Mouse (Mus musculus): Measurements from ENCODE around the gene Hist1h2bb.

DNA sequence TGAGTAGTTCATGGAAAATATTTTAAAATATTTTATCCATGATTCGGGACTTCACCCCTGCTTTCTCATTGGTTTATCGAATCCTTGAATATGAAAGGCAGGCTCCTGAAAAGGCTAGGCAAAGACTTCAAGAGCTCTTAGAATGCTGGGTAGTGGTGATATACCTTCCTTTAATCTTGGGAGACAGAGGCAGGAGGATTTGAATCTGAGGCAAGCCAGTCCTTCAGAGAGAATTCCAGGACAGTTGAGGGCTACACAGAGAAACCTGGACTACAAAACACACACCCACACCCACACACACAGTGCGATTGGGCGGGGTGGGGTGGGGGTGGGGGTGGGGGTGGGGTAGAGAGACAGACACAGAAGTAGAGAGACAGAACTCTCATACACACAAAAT lies 1.4 kb downstream of the Hist1h2bb start:
- TF ChIP-seq CTCF (IDR thresholded peaks at IDR 0.05; ENCODE audit: borderline replicate concordance, control insufficient read depth, extremely low read depth, insufficient read depth, low read length, poor library complexity) (no peak), POLR2A (IDR thresholded peaks at IDR 0.05; ENCODE audit: control insufficient read depth, extremely low read depth, insufficient read depth, low read length, poor library complexity) (no peak)
